Mouse (Mus musculus): ENCODE results near the gene Nolc1.

DNA sequence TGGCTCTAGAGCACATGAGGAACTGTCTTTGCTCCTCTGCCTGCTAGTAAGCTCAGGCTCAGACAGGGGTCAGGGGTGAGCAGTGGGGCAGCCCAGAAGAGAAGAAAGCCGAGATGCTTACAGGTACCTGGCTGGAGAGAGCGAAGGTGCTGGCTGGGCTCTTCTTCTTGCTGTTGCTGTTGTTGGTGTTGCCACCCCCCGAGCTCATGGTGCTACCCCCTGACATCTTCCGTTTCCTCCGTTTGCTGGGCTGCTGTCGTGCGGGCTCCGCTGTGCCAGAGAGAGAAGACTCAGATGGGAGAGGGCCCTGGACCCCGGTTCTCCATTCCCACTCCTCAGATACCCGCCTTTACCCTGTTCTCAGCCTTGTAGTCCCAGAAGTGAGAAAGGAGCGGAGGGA, 41.8 kb upstream of the Nolc1 start:
- TF ChIP-seq POLR2A (IDR thresholded peaks at IDR 0.05; ENCODE audit: borderline replicate concordance, insufficient read depth, low read length) (no peak), CTCF (IDR thresholded peaks at IDR 0.05; ENCODE audit: borderline replicate concordance, insufficient read depth, low read depth, low read length) (no peak)
